Mouse (Mus musculus): ENCODE measurements around the gene Serpinb9b. TPM values are rescaled to one million over a fixed set of nuclear protein-coding genes. Genes with fewer than 3 reads are reported as not detected.

The Serpinb9b gene
- total and polyA plus RNA-seq, 3 experiments: 0.05 TPM; not detected in 2

GRCm38 (mm10) chr13:33077026-33077685 is 49.9 kb downstream of the Serpinb9b start:
- H3K4me1 ChIP-seq (ENCODE audit: insufficient read depth, low read depth, low read length): no peaks in the 10 kb centered on the region
- TF ChIP-seq POLR2AphosphoS5 (IDR thresholded peaks at IDR 0.05; ENCODE audit: insufficient replicate concordance, low read depth, low read length) (no peak), GATA1 (IDR thresholded peaks at IDR 0.05; ENCODE audit: borderline replicate concordance, low read length) (no peak), TAL1 (conservative IDR thresholded peaks at IDR 0.05; ENCODE audit: low read depth, low read length) (no peak), GATA2 (IDR thresholded peaks at IDR 0.05; ENCODE audit: borderline replicate concordance, low read depth, low read length) (no peak)

GRCm38 (mm10) chr13:33078056-33078705 is 51.0 kb downstream of the Serpinb9b start, which contains the start of gene Serpinb1b:
Gene Serpinb1b, plus strand, starts transcription at chr13:33078575.
- no peaks in the 10 kb centered on the region for H3K4me1 ChIP-seq (ENCODE audit: insufficient read depth, low read depth, low read length)
- H3K4me3 ChIP-seq (ENCODE audit: low read depth, low read length): no peak within 1 kb of the TSS
- H3K36me3 ChIP-seq (replicated peaks): no peaks in the 10 kb centered on the region
- H3K27me3 ChIP-seq (ENCODE audit: insufficient read depth, low read length): peaks cover 13% of the 10 kb centered on the region
- TF ChIP-seq CTCF (IDR thresholded peaks at IDR 0.05; ENCODE audit: low read depth, low read length) (no peak), GATA2 (IDR thresholded peaks at IDR 0.05; ENCODE audit: borderline replicate concordance, low read depth, low read length) (no peak), POLR2AphosphoS5 (IDR thresholded peaks at IDR 0.05; ENCODE audit: insufficient replicate concordance, low read depth, low read length) (no peak), GATA1 (IDR thresholded peaks at IDR 0.05; ENCODE audit: borderline replicate concordance, low read length) (no peak), TAL1 (conservative IDR thresholded peaks at IDR 0.05; ENCODE audit: low read depth, low read length) (no peak)
- no peaks in the 10 kb centered on the region for H3K9me3 ChIP-seq (replicated peaks)
- no peak for ATAC-seq (ENCODE audit: extremely low read depth, insufficient number of reproducible peaks, low FRiP score, poor library complexity, severe bottlenecking)
- DNase-seq (ENCODE audit: low spot score): no peak

More at GRCm38 (mm10) chr13:33077026-33077685, 49.9 kb downstream of the Serpinb9b start:
- no peak overlapping the region for H3K4me3 ChIP-seq (ENCODE audit: low read depth, low read length)
- ATAC-seq (ENCODE audit: extremely low read depth, insufficient number of reproducible peaks, low FRiP score, poor library complexity, severe bottlenecking): no peak
- no peaks in the 10 kb centered on the region for H3K36me3 ChIP-seq (replicated peaks)
- H3K9me3 ChIP-seq (replicated peaks): no peaks in the 10 kb centered on the region
- H3K27me3 ChIP-seq (ENCODE audit: insufficient read depth, low read length): peaks cover 10% of the 10 kb centered on the region; the same call in 1 of the 2 replicates
- no peak for DNase-seq (ENCODE audit: low spot score)

- no peak for ATAC-seq (ENCODE audit: extremely low read depth, insufficient number of reproducible peaks, low FRiP score, poor library complexity, severe bottlenecking)
- no peaks in the 10 kb centered on the region for H3K36me3 ChIP-seq (replicated peaks)
- no peaks in the 10 kb centered on the region for H3K4me1 ChIP-seq (ENCODE audit: insufficient read depth, low read depth, low read length)
- no peak for TF ChIP-seq GATA1 (IDR thresholded peaks at IDR 0.05; ENCODE audit: borderline replicate concordance, low read length)
- TF ChIP-seq POLR2AphosphoS5 (IDR thresholded peaks at IDR 0.05; ENCODE audit: insufficient replicate concordance, low read depth, low read length): no peak
- no peak for TF ChIP-seq CTCF (IDR thresholded peaks at IDR 0.05; ENCODE audit: low read depth, low read length)
- no peak for TF ChIP-seq TAL1 (conservative IDR thresholded peaks at IDR 0.05; ENCODE audit: low read depth, low read length)
- no peak for TF ChIP-seq GATA2 (IDR thresholded peaks at IDR 0.05; ENCODE audit: borderline replicate concordance, low read depth, low read length)
- peaks cover 13% of the 10 kb centered on the region for H3K27me3 ChIP-seq (ENCODE audit: insufficient read depth, low read length)
- DNase-seq (ENCODE audit: low spot score): no peak
- no peaks in the 10 kb centered on the region for H3K9me3 ChIP-seq (replicated peaks)
- H3K4me3 ChIP-seq (ENCODE audit: low read depth, low read length): no peak overlapping the region
Observed at GRCm38 (mm10) chr13:33079391-33079790, 52.2 kb downstream of the Serpinb9b start.

GRCm38 (mm10) chr13:33080356-33080755 is 53.1 kb downstream of the Serpinb9b start:
- TF ChIP-seq TAL1 (conservative IDR thresholded peaks at IDR 0.05; ENCODE audit: low read depth, low read length) (no peak), POLR2AphosphoS5 (IDR thresholded peaks at IDR 0.05; ENCODE audit: insufficient replicate concordance, low read depth, low read length) (no peak), GATA1 (IDR thresholded peaks at IDR 0.05; ENCODE audit: borderline replicate concordance, low read length) (no peak), CTCF (IDR thresholded peaks at IDR 0.05; ENCODE audit: low read depth, low read length) (no peak), GATA2 (IDR thresholded peaks at IDR 0.05; ENCODE audit: borderline replicate concordance, low read depth, low read length) (no peak)
- Histone ChIP-seq H3K9me3 (replicated peaks) (no peaks in the 10 kb centered on the region), H3K27me3 (ENCODE audit: insufficient read depth, low read length) (peaks cover 11% of the 10 kb centered on the region), H3K4me1 (ENCODE audit: insufficient read depth, low read depth, low read length) (no peaks in the 10 kb centered on the region), H3K36me3 (replicated peaks) (no peaks in the 10 kb centered on the region), H3K4me3 (ENCODE audit: low read depth, low read length) (no peak overlapping the region)
- DNase-seq (ENCODE audit: low spot score) (no peak), ATAC-seq (ENCODE audit: extremely low read depth, insufficient number of reproducible peaks, low FRiP score, poor library complexity, severe bottlenecking) (no peak)

- Histone ChIP-seq H3K4me3 (ENCODE audit: low read depth, low read length) (no peak overlapping the region), H3K27me3 (ENCODE audit: insufficient read depth, low read length) (peaks cover 3% of the 10 kb centered on the region; the same call in 1 of the 2 replicates), H3K9me3 (replicated peaks) (peaks cover 9% of the 10 kb centered on the region), H3K36me3 (replicated peaks) (no peaks in the 10 kb centered on the region), H3K4me1 (ENCODE audit: insufficient read depth, low read depth, low read length) (no peaks in the 10 kb centered on the region)
- ATAC-seq (ENCODE audit: extremely low read depth, insufficient number of reproducible peaks, low FRiP score, poor library complexity, severe bottlenecking) (no peak), DNase-seq (ENCODE audit: low spot score) (no peak)
- TF ChIP-seq GATA1 (IDR thresholded peaks at IDR 0.05; ENCODE audit: borderline replicate concordance, low read length) (no peak), CTCF (IDR thresholded peaks at IDR 0.05; ENCODE audit: low read depth, low read length) (no peak), GATA2 (IDR thresholded peaks at IDR 0.05; ENCODE audit: borderline replicate concordance, low read depth, low read length) (no peak), POLR2AphosphoS5 (IDR thresholded peaks at IDR 0.05; ENCODE audit: insufficient replicate concordance, low read depth, low read length) (no peak), TAL1 (conservative IDR thresholded peaks at IDR 0.05; ENCODE audit: low read depth, low read length) (no peak)
Observed at GRCm38 (mm10) chr13:33083834-33084233, 56.6 kb downstream of the Serpinb9b start.

- peaks cover 12% of the 10 kb centered on the region for H3K9me3 ChIP-seq (replicated peaks)
- ATAC-seq (ENCODE audit: extremely low read depth, insufficient number of reproducible peaks, low FRiP score, poor library complexity, severe bottlenecking): no peak
Observed at GRCm38 (mm10) chr13:33084975-33085694, 57.9 kb downstream of the Serpinb9b start.

More at GRCm38 (mm10) chr13:33084975-33085694, 57.9 kb downstream of the Serpinb9b start:
- Histone ChIP-seq H3K4me1 (ENCODE audit: insufficient read depth, low read depth, low read length) (no peaks in the 10 kb centered on the region), H3K27me3 (ENCODE audit: insufficient read depth, low read length) (peaks cover 3% of the 10 kb centered on the region; the same call in 1 of the 2 replicates), H3K36me3 (replicated peaks) (no peaks in the 10 kb centered on the region), H3K4me3 (ENCODE audit: low read depth, low read length) (no peak overlapping the region)
- DNase-seq (ENCODE audit: low spot score): no peak
- TF ChIP-seq CTCF (IDR thresholded peaks at IDR 0.05; ENCODE audit: low read depth, low read length): no peak
- TF ChIP-seq GATA2 (IDR thresholded peaks at IDR 0.05; ENCODE audit: borderline replicate concordance, low read depth, low read length): no peak
- TF ChIP-seq GATA1 (IDR thresholded peaks at IDR 0.05; ENCODE audit: borderline replicate concordance, low read length): no peak
- no peak for TF ChIP-seq TAL1 (conservative IDR thresholded peaks at IDR 0.05; ENCODE audit: low read depth, low read length)
- no peak for TF ChIP-seq POLR2AphosphoS5 (IDR thresholded peaks at IDR 0.05; ENCODE audit: insufficient replicate concordance, low read depth, low read length)
